Mouse (Mus musculus): ENCODE measurements around the gene Abhd17b.
A peak's percentile ranks its signal among the peaks of the same experiment; 100 is the strongest.
"Not testable (repeated sequence)": the region's sequence is repeated elsewhere in the genome, so short reads cannot be mapped to it uniquely, and the experiment has no call there.

Gene Abhd17b

GRCm38 (mm10) chr19:21652285-21653171 lies 457 bp upstream of the Abhd17b start, which contains the start of gene 1110059E24Rik:
Gene 1110059E24Rik (minus strand): TSS chr19:21652976.
- DNase-seq (ENCODE audit: low read depth, low spot score), result peak; percentile 94

DNA sequence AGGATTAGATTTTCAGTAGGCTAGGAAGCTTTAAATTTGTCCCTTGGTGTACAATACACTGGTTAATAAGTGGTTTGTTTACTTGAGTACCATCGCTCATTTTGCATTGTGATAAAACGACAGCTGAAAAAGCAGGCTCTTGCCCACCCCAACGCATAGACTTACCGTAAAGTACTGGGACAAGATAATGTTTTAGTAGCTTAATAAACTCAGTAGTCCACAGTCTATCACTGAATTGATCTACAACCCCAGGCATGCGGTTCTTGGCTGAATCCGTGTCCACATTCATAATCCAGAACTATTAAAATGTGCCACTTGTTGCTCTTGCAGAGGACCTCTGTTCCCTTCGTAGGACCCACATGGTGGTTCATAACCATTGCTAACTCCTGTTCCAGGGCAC lies 1.8 kb downstream of the Abhd17b start:
- DNase-seq (ENCODE audit: low read depth, low spot score), result no peak

GRCm38 (mm10) chr19:21660734-21661133 lies 7.7 kb downstream of the Abhd17b start:
- DNase-seq (ENCODE audit: low read depth, low spot score), result no peak

DNA sequence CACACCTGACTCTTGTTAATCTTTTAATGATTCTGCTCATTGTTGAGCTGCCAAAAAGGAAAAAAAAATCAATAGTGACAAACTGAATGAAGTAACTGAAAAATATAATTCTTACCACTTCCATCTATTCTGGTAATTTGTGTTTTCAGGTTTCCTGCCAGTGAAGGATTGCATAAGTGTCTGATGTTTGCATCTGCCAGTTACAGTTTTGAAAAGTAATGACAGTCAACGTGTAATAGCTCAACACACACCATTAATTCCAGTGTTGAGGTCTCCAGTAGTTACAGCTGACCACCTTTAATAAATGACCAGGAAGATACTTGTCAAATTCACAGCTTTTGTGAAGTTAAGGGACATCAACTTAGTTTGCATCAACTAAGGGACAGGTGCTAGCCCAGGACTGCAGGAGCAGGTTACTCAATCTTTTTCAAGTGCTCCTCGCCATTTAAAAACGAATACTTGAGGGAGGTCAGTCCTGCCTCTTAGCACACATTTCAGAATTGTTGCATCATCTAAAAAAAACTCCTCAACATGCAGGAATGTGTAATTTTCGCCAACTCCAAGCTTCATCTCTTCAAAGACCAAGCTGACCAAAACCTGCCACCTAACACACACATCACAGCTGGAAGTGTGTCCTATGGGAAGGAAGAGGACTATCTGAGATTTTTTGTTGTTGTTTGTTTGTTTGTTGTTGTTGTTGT lies 10.9 kb downstream of the Abhd17b start:
- DNase-seq (ENCODE audit: low read depth, low spot score), result no peak

DNA sequence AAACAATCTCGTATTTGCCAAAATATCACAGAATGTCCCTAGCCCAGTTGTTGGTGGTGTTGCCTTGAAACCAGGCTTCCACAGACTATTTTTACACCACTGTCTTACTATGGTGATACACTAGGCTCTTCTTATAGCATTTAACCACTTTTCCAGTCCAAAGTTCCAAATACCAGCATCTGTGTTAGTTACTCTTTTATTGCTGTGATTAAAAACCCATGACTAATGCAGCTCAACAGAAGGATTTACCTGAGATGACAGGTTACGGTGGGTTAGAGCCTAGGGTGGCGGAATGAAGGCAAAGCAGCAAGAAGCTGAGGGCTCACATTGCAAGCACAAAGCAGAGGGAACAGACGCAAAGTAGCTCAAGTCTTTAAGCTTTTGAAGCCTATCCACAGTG lies 16.7 kb downstream of the Abhd17b start:
- no peak for DNase-seq (ENCODE audit: low read depth, low spot score)

DNA sequence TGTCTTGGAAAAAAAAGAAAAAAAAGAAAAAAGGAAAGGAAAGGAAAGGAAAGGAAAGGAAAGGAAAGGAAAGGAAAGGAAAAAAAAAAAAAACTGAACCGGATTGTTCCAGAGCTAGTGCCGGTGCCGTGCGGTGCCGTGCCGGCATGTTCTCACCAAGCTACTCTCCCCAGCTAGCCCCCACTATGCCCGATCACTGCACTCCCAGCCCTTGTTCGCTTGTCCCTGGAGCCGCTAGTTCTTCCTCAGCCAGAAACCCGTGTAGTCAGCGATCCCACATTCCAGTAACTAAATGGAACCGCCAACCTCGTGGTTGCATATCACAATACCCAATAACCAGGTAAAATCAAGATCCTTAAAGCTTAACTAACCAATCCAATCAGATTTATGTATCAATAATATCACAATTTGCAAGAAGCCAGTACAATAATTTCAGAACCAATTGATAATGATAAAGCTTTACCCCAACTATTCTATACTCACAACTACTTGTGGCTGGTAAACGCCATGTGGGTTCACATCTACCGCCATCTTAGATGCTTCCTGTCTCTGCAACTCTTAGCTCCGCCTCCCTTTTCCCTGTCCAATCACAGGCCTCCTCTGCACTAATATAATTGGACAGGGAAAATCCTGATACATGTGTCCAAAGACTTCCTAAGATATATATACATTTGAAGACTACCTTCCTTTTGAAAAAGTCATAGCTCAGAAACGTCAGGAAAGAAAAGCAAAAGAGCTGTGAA lies 21.5 kb downstream of the Abhd17b start:
- DNase-seq (ENCODE audit: low read depth, low spot score), result no peak

- no peak for DNase-seq (ENCODE audit: low read depth, low spot score)
Measured at GRCm38 (mm10) chr19:21680091-21680490, 27.1 kb downstream of the Abhd17b start.

DNA sequence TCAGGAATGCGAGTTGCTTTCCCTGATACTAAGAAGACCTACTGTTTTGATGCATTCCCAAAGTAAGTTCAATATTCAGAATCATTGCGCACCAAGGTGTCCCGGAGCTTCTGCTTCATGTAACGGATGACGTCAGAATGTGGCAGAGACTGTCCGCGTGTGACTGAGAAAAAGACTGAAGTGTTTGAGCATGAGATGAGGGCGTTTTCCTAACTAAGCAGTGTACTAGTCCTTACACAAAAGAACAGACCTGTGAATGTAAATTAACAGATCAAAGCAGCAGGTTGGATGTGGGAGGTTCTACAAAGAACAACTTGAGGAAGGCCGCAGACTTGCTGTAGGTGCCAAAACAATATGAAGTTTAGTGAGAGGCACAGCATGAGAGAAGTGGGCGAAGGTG lies 28.0 kb downstream of the Abhd17b start:
- DNase-seq (ENCODE audit: low read depth, low spot score), result no peak

DNA sequence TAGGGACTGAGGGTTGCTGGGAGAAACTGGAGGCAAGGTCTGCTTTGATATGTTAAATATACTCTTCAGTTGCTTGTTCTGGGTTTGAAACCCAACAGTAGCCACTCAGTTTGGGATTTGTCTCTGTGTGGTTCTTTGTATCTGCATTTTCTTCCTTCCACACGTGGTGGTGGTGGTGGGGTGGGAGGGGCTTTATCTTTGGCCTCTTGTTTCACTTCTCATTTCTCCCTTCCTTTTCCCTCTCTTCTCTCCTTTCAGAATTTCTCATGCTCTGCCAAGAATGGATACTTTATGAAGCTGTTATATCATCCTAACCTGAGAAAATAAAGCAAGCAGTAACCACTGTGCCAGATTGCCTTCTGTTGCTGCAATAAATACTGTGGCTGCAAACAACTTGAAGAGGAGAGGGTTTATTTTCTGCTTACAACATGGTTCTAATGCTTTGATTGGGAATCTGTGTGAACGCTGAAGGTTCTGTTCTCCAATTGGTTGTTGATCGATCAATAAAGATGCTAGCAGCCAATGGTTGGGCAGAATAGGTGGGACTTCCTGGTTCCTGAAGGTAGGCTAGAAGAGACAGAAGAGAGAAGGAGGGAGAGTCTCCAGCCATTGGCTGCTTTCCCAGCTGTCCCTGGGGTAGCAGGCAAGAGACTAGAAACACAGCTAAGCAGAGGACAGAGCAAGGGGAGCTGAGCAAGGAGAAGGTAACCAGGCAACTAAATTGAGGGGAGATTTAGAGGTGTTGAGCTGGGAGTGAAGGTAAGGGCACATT lies 60.5 kb downstream of the Abhd17b start:
- DNase-seq (ENCODE audit: low read depth, low spot score), result no peak

DNA sequence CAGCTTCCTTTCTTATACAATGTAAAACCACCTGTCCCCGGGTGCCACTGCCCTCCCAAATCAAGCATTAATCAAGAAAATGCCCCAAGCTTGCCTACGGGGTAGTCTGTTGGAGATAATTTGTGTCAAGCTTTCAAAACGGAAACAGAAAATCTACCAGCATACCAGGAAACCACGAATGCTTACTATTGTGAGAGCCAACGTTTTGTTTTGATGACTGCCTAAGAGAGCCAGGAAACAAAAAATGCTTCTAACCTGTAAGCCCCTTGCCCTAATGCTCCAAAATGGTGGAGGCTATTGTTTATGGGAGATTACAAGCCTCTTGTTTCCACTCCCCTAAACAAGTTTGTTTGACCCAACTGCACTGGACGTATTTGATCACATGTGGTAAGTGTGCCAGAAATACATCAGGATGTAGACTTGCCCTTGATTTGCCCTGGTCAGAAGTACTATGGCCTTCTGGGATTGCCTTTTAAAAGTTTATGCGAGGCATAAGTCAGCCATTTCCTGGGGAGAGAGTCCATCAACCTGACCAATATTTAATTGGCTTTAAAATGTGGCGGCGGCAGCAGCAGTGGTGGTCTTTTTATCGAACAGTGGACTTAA lies 61.4 kb downstream of the Abhd17b start:
- no peak for DNase-seq (ENCODE audit: low read depth, low spot score)

GRCm38 (mm10) chr19:21715005-21715442 lies 62.0 kb downstream of the Abhd17b start:
- DNase-seq (ENCODE audit: low read depth, low spot score), result no peak

DNA sequence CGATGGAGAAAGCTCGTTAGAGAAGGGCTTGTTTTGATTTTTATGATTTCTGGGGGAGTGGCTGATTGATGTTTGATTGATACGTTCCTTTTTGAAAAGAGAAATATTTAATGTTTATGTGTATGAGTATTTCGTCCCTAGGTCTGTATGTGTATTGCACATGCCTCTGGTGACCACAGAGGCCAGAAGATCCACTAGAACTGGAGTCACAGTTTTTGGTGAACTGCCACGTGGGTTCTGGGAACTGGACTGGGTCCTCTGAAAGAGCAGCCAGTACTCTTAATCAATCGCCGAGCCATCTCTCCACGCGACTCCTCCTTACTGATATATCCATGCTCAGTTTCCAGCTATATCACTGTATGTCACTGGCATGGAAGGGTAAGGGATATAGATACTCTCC lies 62.5 kb downstream of the Abhd17b start:
- DNase-seq (ENCODE audit: low read depth, low spot score), result no peak

DNA sequence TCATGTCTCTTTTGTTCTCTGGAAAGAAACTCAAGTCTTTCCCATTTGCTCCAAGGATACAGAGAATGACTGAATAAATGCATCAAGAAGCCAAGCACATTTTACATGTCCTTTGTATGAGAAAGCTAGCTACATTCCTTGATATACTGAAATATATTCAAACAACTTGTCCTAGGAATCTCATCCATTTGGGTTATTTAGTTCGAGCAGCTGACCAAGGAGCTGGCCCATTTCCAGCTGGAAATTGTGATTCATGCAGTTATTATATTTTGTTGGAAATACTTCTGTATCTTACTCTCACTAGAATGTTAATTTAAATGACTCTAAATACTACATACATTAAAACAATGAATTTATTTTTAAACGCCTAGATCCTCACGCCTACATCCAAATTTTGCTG lies 63.5 kb downstream of the Abhd17b start:
- no peak for DNase-seq (ENCODE audit: low read depth, low spot score)

DNA sequence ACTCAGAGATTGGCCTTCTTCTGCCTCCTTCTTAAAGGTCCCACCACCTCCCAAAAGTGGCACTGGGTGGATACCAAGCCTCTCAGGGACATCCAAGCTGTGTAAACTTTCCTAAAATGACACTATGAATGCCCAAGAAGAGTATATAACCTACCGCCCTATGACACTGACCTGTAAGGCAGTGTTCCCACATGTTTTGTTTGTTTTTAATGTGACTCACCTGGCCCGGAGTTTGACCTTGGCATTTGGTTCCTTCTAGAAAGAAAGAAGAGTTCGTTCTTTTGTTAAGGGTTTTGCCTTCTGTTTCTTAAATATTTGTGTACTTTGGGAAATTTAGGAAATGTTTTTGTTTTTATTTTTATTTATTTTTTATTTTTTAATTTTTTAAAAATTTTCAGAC lies 66.2 kb downstream of the Abhd17b start:
- no peak for DNase-seq (ENCODE audit: low read depth, low spot score)

GRCm38 (mm10) chr19:21720950-21721349 lies 68.0 kb downstream of the Abhd17b start:
- DNase-seq (ENCODE audit: low read depth, low spot score), result no peak

- DNase-seq (ENCODE audit: low read depth, low spot score), result not testable (repeated sequence)
Measured at GRCm38 (mm10) chr19:21723280-21723679, 70.3 kb downstream of the Abhd17b start.

DNA sequence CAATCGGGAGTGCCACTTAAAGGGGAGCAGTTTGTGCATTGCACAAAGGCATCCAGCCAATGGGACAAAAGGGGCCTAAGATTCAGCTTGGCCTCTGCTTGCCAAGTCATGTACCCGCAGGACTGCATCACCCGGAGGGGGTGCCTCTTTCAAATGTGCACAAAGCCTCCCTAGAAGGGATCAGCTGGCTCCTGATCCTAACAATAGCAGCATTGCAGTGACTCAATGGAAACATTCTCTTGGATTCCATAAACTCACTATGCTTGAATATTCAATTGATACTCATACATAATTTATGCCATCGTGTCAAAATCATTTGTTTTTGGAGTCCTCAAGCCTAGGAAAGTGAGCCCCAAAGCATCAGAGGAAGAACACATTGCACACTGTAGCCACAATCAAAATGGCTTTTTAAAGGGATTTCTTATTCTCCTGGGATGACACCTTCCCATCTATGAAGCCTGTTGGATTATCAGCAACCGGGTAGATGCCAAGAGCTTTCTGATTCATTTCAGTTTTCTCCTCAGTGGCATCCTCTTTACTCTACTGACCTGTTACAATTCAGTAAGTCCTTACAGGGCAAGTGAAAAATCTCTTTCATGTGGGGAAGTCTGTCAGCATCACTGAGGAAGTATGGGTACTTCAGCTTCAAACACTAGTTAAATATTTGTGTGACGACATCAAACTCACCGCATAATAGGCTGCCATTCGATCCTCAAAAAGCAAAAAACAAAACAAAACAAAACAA lies 71.1 kb downstream of the Abhd17b start:
- no peak for DNase-seq (ENCODE audit: low read depth, low spot score)

GRCm38 (mm10) chr19:21725168-21725567 lies 72.2 kb downstream of the Abhd17b start:
- DNase-seq (ENCODE audit: low read depth, low spot score), result no peak

- no peak for DNase-seq (ENCODE audit: low read depth, low spot score)
Measured at GRCm38 (mm10) chr19:21727081-21727480, 74.1 kb downstream of the Abhd17b start.

- no peak for DNase-seq (ENCODE audit: low read depth, low spot score)
Measured at GRCm38 (mm10) chr19:21728342-21728741, 75.4 kb downstream of the Abhd17b start.
